Comparison of ENCODE assay signal across 11 mouse cellular contexts in genomic region chr12:112869783-112870204, GRCm38 (mm10). TPM values are rescaled to one million over a fixed set of nuclear protein-coding genes. Genes with fewer than 3 reads are reported as not detected.
DNase-seq lines count a peak whose midpoint lies in the region; ATAC-seq lines count a peak whose summit lies in the region.
"Had no signal": no experiment of that assay in that cellular context is flagged by ENCODE, and none has a peak within 500 bp of the region (broad histone marks: within the 10 kb centered on the region; RNA-seq: fewer than 3 reads in every experiment).

No protein-coding gene starts in this region.

- H3K9me3 ChIP-seq in heart, embryonic 13.5 days, result no peaks in the 10 kb centered on the region
- no peaks in the 10 kb centered on the region for H3K9me3 ChIP-seq in embryonic facial prominence, embryonic 14.5 days (ENCODE audit: control insufficient read depth, low read length)
- H3K9me3 ChIP-seq in midbrain, embryonic 16.5 days (replicated peaks; ENCODE audit: control insufficient read depth, low read length, poor library complexity, severe bottlenecking), result no peaks in the 10 kb centered on the region
- H3K9me3 ChIP-seq: forebrain, embryonic 12.5 days; midbrain, embryonic 12.5 days had no signal

- ATAC-seq in heart, embryonic 13.5 days (ENCODE audit: extremely low read depth, insufficient number of reproducible peaks, low FRiP score, low TSS enrichment), result no peak
- no peak for ATAC-seq in embryonic facial prominence, embryonic 14.5 days (ENCODE audit: low read depth)
- no peak for ATAC-seq in midbrain, embryonic 16.5 days

- H3K27ac ChIP-seq in heart, embryonic 13.5 days (replicated peaks), result no peak overlapping the region
- no peak overlapping the region for H3K27ac ChIP-seq in embryonic facial prominence, embryonic 14.5 days (replicated peaks; ENCODE audit: low read depth, low read length)
- no peak overlapping the region for H3K27ac ChIP-seq in midbrain, embryonic 16.5 days (ENCODE audit: low read length)
- H3K27ac ChIP-seq: forebrain, embryonic 12.5 days; midbrain, embryonic 12.5 days had no signal

- no peak overlapping the region; the same call in 1 of the 2 replicates for H3K4me3 ChIP-seq in heart, embryonic 13.5 days
- H3K4me3 ChIP-seq in embryonic facial prominence, embryonic 14.5 days (ENCODE audit: low read depth, low read length), result no peak overlapping the region
- H3K4me3 ChIP-seq in midbrain, embryonic 16.5 days (ENCODE audit: low read depth, low read length), result no peak overlapping the region
- H3K4me3 ChIP-seq: forebrain, embryonic 12.5 days; midbrain, embryonic 12.5 days had no signal

- peak overlapping the region; percentile 49 for H3K4me2 ChIP-seq in heart, embryonic 13.5 days
- peak overlapping the region; percentile 29; the same call in 1 of the 2 replicates for H3K4me2 ChIP-seq in embryonic facial prominence, embryonic 14.5 days (ENCODE audit: low read depth, low read length)
- peak overlapping the region; percentile 25 for H3K4me2 ChIP-seq in midbrain, embryonic 16.5 days (ENCODE audit: low read length)
- H3K4me2 ChIP-seq: forebrain, embryonic 12.5 days; midbrain, embryonic 12.5 days had no signal

- H3K4me1 ChIP-seq in heart, embryonic 13.5 days, result peaks cover 30% of the 10 kb centered on the region
- peaks cover 11% of the 10 kb centered on the region; the same call in 1 of the 2 replicates for H3K4me1 ChIP-seq in embryonic facial prominence, embryonic 14.5 days (ENCODE audit: control insufficient read depth, insufficient read depth, low read length)
- H3K4me1 ChIP-seq in midbrain, embryonic 16.5 days (ENCODE audit: control insufficient read depth, insufficient read depth, low read length), result peaks cover 7% of the 10 kb centered on the region; the same call in 1 of the 2 replicates

- peaks cover 70% of the 10 kb centered on the region for H3K27me3 ChIP-seq in heart, embryonic 13.5 days (replicated peaks)
- H3K27me3 ChIP-seq in embryonic facial prominence, embryonic 14.5 days (replicated peaks; ENCODE audit: control insufficient read depth, insufficient read depth, low read length), result peaks cover 26% of the 10 kb centered on the region
- H3K27me3 ChIP-seq in midbrain, embryonic 16.5 days (ENCODE audit: control insufficient read depth, insufficient read depth, low read depth, low read length), result peaks cover 12% of the 10 kb centered on the region

- WGBS in heart, embryonic 13.5 days, result 4% methylated on average over 16 of the region's 16 CpGs
- WGBS in embryonic facial prominence, embryonic 14.5 days, result 14% methylated on average over 16 of the region's 16 CpGs
- 30% methylated on average over 16 of the region's 16 CpGs for WGBS in midbrain, embryonic 16.5 days

- DNase-seq in heart, adult 18-20 months, result no peak
- peak; percentile 64 for DNase-seq in CD4-positive helper T cell, adult 2 months (ENCODE audit: low read depth, low spot score)
- DNase-seq in embryonic facial prominence, embryonic 14.5 days (ENCODE audit: low spot score), result no peak
- DNase-seq in right cerebral cortex, postnatal 14 days, result no peak
- no peak for DNase-seq in left cerebral cortex, postnatal 14 days (ENCODE audit: low spot score in 2 of 2)
- DNase-seq in left cerebral cortex, postnatal 25 days (ENCODE audit: low spot score in 2 of 2), result no peak

- intact Hi-C loops in left cerebral cortex, postnatal 14 days (cut with DNase I), result no loop called here
- intact Hi-C loops in left cerebral cortex, postnatal 25 days (cut with DNase I), result no loop called here

- H3K36me3 ChIP-seq in heart, embryonic 13.5 days, result no peaks in the 10 kb centered on the region
- no peaks in the 10 kb centered on the region for H3K36me3 ChIP-seq in embryonic facial prominence, embryonic 14.5 days (ENCODE audit: control insufficient read depth, insufficient read depth, low read length)
- H3K36me3 ChIP-seq in midbrain, embryonic 16.5 days (ENCODE audit: control insufficient read depth, insufficient read depth, low read length), result no peaks in the 10 kb centered on the region
- H3K36me3 ChIP-seq: forebrain, embryonic 12.5 days; midbrain, embryonic 12.5 days had no signal

- peak overlapping the region; percentile 11; the same call in 1 of the 2 replicates for H3K9ac ChIP-seq in heart, embryonic 13.5 days
- H3K9ac ChIP-seq in embryonic facial prominence, embryonic 14.5 days (ENCODE audit: low read depth, low read length), result 0 out of 2 replicates have a peak overlapping the region, but pooled peaks have one; percentile 1
- H3K9ac ChIP-seq in midbrain, embryonic 16.5 days (ENCODE audit: low read depth, low read length), result no peak overlapping the region
- H3K9ac ChIP-seq: forebrain, embryonic 12.5 days; midbrain, embryonic 12.5 days had no signal

RNA-seq across cellular contexts. Expression of gene Gpr132, which starts 1.8 kb away (rescaled TPM):
- 0.08 and 0.16 TPM in 2 replicates for polyA plus RNA-seq in heart, embryonic 13.5 days (2015; fragmentation: Nextera tagmentation; extraction: Ambion mirVana)
- total RNA-seq in heart, adult 18-20 months (2021), result 1 to 10 TPM in 1 of 2 experiments, under 1 TPM in 1; 0.37 to 1.3 TPM
- 0.45 and 0.54 TPM in 2 replicates for polyA plus RNA-seq in embryonic facial prominence, embryonic 14.5 days (2014; fragmentation: Nextera tagmentation; extraction: Ambion mirVana)
- polyA plus RNA-seq in midbrain, embryonic 16.5 days (2015; fragmentation: Nextera tagmentation; extraction: Ambion mirVana), result 0.14 TPM in 1 of 2 replicates, not detected in the other
- not detected for total RNA-seq in left cerebral cortex, postnatal 14 days (2021)
- not detected for total RNA-seq in left cerebral cortex, postnatal 25 days (2021)
- total RNA-seq: layer of hippocampus, adult 18-20 months had no signal
- polyA plus RNA-seq: forebrain, embryonic 12.5 days; midbrain, embryonic 12.5 days had no signal

RNA-seq across cellular contexts. Expression of gene Cdca4, which starts 40.6 kb away (rescaled TPM):
- 49.1 and 49.3 TPM in 2 replicates for polyA plus RNA-seq in heart, embryonic 13.5 days (2015; fragmentation: Nextera tagmentation; extraction: Ambion mirVana)
- total RNA-seq in heart, adult 18-20 months (2021), result 1 to 10 TPM; 5.1 to 5.6 TPM
- 86.2 and 105 TPM in 2 replicates for polyA plus RNA-seq in embryonic facial prominence, embryonic 14.5 days (2014; fragmentation: Nextera tagmentation; extraction: Ambion mirVana)
- 32.6 and 37.6 TPM in 2 replicates for polyA plus RNA-seq in midbrain, embryonic 16.5 days (2015; fragmentation: Nextera tagmentation; extraction: Ambion mirVana)
- 1 to 10 TPM; 9.7 to 9.8 TPM for total RNA-seq in left cerebral cortex, postnatal 14 days (2021)
- total RNA-seq in left cerebral cortex, postnatal 25 days (2021), result 10 to 100 TPM in 1 of 2 experiments, 1 to 10 TPM in 1; 9.5 to 10.6 TPM

RNA-seq across cellular contexts. Expression of gene Jag2, which starts 59.8 kb away (rescaled TPM):
- 2.5 and 2.7 TPM in 2 replicates for polyA plus RNA-seq in heart, embryonic 13.5 days (2015; fragmentation: Nextera tagmentation; extraction: Ambion mirVana)
- total RNA-seq in heart, adult 18-20 months (2021), result 10 to 100 TPM; 31.5 to 38.6 TPM
- polyA plus RNA-seq in embryonic facial prominence, embryonic 14.5 days (2014; fragmentation: Nextera tagmentation; extraction: Ambion mirVana), result 9.4 and 13.1 TPM in 2 replicates
- polyA plus RNA-seq in midbrain, embryonic 16.5 days (2015; fragmentation: Nextera tagmentation; extraction: Ambion mirVana), result 10.4 and 14.8 TPM in 2 replicates
- 10 to 100 TPM; 60.2 to 61.2 TPM for total RNA-seq in left cerebral cortex, postnatal 14 days (2021)
- total RNA-seq in left cerebral cortex, postnatal 25 days (2021), result 10 to 100 TPM; 50.1 to 55.1 TPM
